Mouse (Mus musculus) cerebellum, adult 2 months (tissue): ENCODE data around the gene 2010111I01Rik.

Experiments
- CTCF ChIP-seq: fragments of 200-500 bp; IDR thresholded peaks from 2 replicates; pipeline ENCODE4 v1.5.1; 2011; ENCODE audit warnings: low read depth, mild to moderate bottlenecking, control low read depth, low read length, moderate library complexity, borderline replicate concordance; ENCODE audit not compliant: insufficient read depth
- POLR2A ChIP-seq: fragments of 200-500 bp; IDR thresholded peaks from 2 replicates; pipeline ENCODE4 v1.6.1; 2011; ENCODE audit warnings: low read length, control low read depth, borderline replicate concordance; ENCODE audit not compliant: insufficient read depth

GRCm38 (mm10) chr13:63176131-63176530 is 211.4 kb downstream of the 2010111I01Rik start:
- TF ChIP-seq POLR2A (no peak), CTCF (no peak)
